Mouse (Mus musculus): ENCODE measurements at regions not wholly inside any gene's neighbourhood (a gene's known extent, or its start where the extent isn't known, plus 50 kb on each side); places are given as distances from the start of the nearest gene placed in this dataset.

DNA sequence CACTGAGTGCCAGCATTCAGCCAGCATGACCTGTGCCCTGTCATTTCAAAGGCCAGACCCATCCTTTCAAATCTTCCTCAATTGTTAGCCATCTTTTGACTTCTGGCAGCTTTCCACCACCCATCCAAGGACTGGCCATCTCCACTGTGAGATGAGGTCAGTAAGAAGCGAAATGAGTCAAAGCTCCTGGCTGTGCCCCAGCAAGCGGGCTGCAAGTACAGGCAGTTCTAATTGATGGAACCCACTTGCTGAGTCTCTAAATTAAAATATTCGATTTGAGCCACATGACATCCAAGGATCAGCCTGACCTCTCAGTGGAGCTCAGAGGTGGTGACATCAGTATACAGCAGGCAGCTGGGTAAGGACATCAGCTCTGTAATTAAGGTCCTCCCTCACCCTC lies 307.8 kb upstream of the Lmcd1 start:
- Histone ChIP-seq H3K4me1 (ENCODE audit: control insufficient read depth, insufficient read depth, low read length) (no peaks in the 10 kb centered on the region), H3K27ac (ENCODE audit: insufficient read depth, low read length) (no peak overlapping the region), H3K4me3 (ENCODE audit: insufficient read depth, low read length) (no peak overlapping the region)
- no peak for TF ChIP-seq POLR2A (IDR thresholded peaks at IDR 0.05; ENCODE audit: extremely low read depth, insufficient read depth, low read length)
- no peak for TF ChIP-seq CTCF (IDR thresholded peaks at IDR 0.05; ENCODE audit: extremely low read depth, insufficient read depth, low read length)

DNA sequence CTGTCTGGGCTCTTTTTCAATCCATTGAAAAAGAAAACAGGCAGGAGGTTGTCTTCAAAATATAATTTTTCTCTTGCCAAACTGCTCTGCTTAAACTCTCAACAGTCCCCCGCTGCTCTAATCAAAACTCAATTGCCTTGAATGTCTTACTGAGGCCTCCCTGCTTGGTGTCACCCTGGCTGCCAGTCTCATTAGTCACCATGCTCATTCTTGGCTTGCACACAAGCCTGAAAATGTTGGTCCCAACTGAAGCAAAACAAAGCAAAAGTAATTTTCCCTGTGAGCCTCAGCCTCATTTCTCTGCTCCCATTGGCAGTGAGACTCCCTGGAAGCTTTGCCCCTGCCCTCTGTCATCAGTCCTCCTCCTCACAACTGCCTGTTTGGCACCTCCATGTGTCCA lies 288.1 kb upstream of the Lmcd1 start:
- Histone ChIP-seq H3K27ac (ENCODE audit: insufficient read depth, low read length) (no peak overlapping the region), H3K4me3 (ENCODE audit: insufficient read depth, low read length) (no peak overlapping the region), H3K4me1 (ENCODE audit: control insufficient read depth, insufficient read depth, low read length) (no peaks in the 10 kb centered on the region)
- TF ChIP-seq CTCF (IDR thresholded peaks at IDR 0.05; ENCODE audit: extremely low read depth, insufficient read depth, low read length) (no peak), POLR2A (IDR thresholded peaks at IDR 0.05; ENCODE audit: extremely low read depth, insufficient read depth, low read length) (no peak)

DNA sequence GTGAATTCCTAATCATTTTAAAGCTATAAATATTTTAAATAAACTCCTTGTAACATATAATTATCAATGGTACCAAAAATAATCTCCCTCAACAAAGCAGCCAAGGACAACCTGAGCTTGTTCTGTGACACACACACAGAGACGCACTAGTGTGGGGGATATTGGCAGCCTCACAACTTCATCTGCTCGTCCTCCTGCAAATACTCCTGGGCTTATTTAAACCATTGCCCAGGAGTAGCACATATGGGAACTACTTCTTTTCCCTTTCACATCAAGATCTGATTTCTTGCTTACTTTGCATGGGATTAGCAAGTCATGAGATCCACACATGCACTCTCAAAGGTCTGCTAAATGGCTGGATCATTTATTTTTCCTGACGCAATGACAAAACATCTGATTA lies 277.7 kb upstream of the Lmcd1 start:
- TF ChIP-seq POLR2A (IDR thresholded peaks at IDR 0.05; ENCODE audit: extremely low read depth, insufficient read depth, low read length) (no peak), CTCF (IDR thresholded peaks at IDR 0.05; ENCODE audit: extremely low read depth, insufficient read depth, low read length) (no peak)
- no peak overlapping the region for H3K4me3 ChIP-seq (ENCODE audit: insufficient read depth, low read length)
- H3K4me1 ChIP-seq (ENCODE audit: control insufficient read depth, insufficient read depth, low read length): no peaks in the 10 kb centered on the region
- no peak overlapping the region for H3K27ac ChIP-seq (ENCODE audit: insufficient read depth, low read length)

DNA sequence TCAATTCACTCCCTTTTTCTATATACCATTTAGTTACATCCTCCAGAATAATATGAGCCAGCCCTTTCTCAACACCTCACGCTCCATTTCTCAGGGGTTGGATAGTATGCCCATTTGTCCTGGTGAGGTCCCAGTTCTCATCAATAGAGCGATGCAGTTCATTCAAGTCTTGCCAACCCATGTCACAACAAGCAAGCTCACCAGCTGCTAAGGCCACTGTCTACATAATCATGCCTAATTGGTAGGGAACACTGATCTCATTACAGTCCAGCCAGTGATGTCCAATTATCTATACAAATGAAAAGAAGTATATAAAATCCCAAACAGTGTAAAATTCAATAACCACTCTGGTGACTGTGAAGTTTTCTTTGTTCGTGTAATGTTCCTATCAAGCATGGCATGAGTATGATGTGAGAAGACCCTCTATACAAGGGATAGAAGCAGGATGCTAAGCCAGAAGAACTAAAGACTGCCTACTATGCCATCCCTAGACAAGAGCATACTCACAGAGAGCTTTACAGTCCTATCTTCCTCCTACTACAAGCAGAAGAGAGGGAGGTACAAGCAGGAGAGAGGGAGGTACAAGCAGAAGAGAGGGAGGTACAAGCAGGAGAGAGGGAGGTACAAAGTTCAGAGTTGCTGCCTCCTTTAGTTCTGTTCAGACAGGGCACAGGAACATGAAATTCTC lies 269.6 kb upstream of the Lmcd1 start:
- TF ChIP-seq CTCF (IDR thresholded peaks at IDR 0.05; ENCODE audit: extremely low read depth, insufficient read depth, low read length) (no peak), POLR2A (IDR thresholded peaks at IDR 0.05; ENCODE audit: extremely low read depth, insufficient read depth, low read length) (no peak)
- Histone ChIP-seq H3K27ac (ENCODE audit: insufficient read depth, low read length) (no peak overlapping the region), H3K4me3 (ENCODE audit: insufficient read depth, low read length) (no peak overlapping the region), H3K4me1 (ENCODE audit: control insufficient read depth, insufficient read depth, low read length) (no peaks in the 10 kb centered on the region)

DNA sequence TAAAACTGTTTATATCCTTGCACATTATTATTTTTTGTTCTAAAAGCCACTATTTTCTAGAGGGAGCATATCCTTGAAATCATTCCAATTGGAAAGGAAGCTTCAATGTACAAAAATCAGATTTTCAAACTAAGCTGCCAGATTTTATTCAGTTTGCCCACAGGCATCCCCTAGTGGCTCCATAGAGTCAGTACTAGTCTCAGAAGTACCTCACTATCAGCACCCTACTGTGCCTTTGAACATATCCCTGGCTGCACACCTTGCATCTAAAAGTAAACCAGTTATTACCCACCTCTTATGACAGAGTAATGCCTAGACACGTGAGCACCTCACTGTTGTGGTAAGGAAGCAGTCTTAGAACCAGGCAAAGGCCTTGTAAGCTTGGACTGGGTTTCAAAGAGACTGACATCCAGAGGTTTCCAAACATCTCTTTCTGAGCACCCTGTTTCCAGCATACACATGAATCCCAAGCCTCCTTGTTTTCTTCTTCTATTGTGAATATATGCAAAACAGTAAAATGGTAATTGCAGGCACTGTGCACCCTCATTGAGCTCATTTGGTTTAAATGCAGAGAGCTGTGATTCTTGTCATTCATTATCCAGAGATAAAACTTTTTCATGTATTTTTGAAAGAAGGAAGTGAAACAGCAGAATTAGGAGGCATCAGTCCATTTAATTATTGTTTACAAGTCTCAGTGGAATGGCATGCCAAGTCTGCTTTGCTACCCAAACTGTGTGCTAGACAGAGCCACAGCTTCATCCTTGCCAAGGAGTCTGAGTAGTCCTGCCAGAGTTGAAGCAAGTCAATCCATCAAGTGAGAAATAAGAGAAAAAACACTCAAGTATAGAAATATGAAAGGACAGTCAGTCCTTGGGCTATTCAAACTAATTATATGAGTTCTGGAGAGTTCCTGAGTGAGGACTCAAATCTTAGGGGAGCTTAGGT lies 247.0 kb upstream of the Lmcd1 start:
- H3K4me3 ChIP-seq (ENCODE audit: insufficient read depth, low read length): no peak overlapping the region
- H3K27ac ChIP-seq (ENCODE audit: insufficient read depth, low read length): no peak overlapping the region
- H3K4me1 ChIP-seq (ENCODE audit: control insufficient read depth, insufficient read depth, low read length): no peaks in the 10 kb centered on the region; the same call in 1 of the 2 replicates
- TF ChIP-seq CTCF (IDR thresholded peaks at IDR 0.05; ENCODE audit: extremely low read depth, insufficient read depth, low read length) (peak; percentile 45; the same call in 1 of the 2 replicates), POLR2A (IDR thresholded peaks at IDR 0.05; ENCODE audit: extremely low read depth, insufficient read depth, low read length) (no peak)

DNA sequence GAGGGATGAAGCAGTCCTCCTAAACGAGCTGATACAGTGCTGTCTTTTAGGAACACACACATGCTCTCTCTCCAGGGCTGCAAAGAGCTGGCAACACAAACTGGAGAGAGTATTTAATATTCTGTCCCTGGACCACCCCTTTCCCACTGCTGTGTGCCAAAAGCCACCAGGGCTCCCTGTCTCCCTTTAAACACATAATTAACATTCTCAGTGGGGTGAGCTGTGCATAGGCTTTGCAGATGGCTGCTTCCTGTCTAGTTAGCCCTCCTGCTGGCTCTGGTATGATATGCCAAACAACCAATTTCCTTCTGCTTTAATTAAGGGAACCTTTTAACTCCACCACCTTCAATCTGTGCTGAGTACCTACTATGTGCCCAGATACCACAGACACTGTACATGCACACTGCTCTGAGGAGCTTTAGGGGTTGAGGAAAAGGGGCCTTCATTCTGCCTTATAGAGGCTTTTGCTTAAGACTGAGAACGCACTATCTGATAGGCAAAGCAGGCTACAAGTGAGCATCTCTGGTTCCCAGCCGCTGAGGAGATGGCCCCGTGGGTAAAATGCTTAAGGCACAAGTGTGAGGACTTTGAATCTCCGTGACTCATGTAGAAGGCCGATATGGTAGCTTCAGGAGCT lies 222.9 kb upstream of the Lmcd1 start:
- H3K4me3 ChIP-seq (ENCODE audit: insufficient read depth, low read length): no peak overlapping the region
- no peak overlapping the region for H3K27ac ChIP-seq (ENCODE audit: insufficient read depth, low read length)
- TF ChIP-seq CTCF (IDR thresholded peaks at IDR 0.05; ENCODE audit: extremely low read depth, insufficient read depth, low read length): no peak
- no peak for TF ChIP-seq POLR2A (IDR thresholded peaks at IDR 0.05; ENCODE audit: extremely low read depth, insufficient read depth, low read length)
- H3K4me1 ChIP-seq (ENCODE audit: control insufficient read depth, insufficient read depth, low read length): no peaks in the 10 kb centered on the region

DNA sequence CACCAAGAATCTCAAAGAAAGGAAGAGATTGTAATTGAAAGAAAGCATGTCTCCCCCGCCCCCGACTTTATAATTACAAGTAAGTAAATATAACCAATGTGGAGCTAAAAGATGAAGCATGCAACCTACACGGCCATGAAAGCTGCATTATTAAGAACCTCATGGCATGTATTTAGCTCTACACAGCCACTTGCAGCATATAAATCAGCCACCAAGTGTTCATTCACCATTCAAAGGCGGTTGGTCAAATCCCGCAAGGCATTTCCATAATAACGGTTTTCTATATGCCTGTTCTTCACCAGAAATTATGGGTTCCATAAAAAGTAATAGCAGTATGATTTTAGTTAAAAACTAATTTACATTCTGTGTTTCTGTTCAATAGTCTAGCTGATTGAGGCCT lies 221.4 kb upstream of the Lmcd1 start:
- Histone ChIP-seq H3K27ac (ENCODE audit: insufficient read depth, low read length) (no peak overlapping the region), H3K4me1 (ENCODE audit: control insufficient read depth, insufficient read depth, low read length) (no peaks in the 10 kb centered on the region), H3K4me3 (ENCODE audit: insufficient read depth, low read length) (no peak overlapping the region)
- no peak for TF ChIP-seq CTCF (IDR thresholded peaks at IDR 0.05; ENCODE audit: extremely low read depth, insufficient read depth, low read length)
- TF ChIP-seq POLR2A (IDR thresholded peaks at IDR 0.05; ENCODE audit: extremely low read depth, insufficient read depth, low read length): no peak

DNA sequence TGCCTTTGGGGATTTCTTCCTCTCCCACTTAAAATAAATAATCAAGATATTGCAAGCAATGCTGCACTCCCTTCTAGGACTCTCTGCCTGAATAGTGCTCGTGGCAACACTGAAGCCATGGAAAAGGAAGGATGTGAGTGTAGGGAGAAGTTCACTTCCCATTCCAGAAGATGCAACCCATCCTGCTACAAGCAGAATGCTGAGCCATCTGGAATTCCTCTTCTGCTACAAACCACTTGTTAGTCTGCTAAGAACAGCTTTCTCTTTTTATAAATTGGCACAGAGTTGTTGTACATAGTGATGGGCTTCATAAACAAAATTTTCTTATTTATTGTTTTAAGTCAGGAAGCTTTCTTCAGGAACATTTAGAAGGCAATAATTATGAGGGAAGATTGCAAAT lies 215.7 kb upstream of the Lmcd1 start:
- Histone ChIP-seq H3K4me1 (ENCODE audit: control insufficient read depth, insufficient read depth, low read length) (no peaks in the 10 kb centered on the region), H3K4me3 (ENCODE audit: insufficient read depth, low read length) (no peak overlapping the region), H3K27ac (ENCODE audit: insufficient read depth, low read length) (no peak overlapping the region)
- TF ChIP-seq CTCF (IDR thresholded peaks at IDR 0.05; ENCODE audit: extremely low read depth, insufficient read depth, low read length) (no peak), POLR2A (IDR thresholded peaks at IDR 0.05; ENCODE audit: extremely low read depth, insufficient read depth, low read length) (no peak)

DNA sequence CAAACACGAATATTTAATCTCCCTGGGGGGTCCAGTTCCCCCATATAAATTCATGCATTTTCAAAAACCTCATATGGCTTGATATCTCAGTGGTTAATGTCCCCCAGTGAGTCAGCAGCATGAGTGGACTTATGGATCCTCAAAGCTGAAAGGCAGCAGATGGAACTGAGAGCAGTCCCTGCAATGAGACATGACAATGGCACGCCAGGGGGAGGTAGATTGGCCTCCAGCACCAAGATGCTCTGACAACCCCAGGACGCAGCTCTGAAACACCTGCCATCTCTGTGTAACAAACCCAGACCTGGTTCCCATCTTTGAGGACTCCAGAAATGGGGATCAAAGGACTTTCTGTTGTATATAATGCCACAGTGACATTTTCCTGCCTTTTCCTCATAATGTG lies 210.6 kb upstream of the Lmcd1 start:
- no peak overlapping the region for H3K4me3 ChIP-seq (ENCODE audit: insufficient read depth, low read length)
- TF ChIP-seq CTCF (IDR thresholded peaks at IDR 0.05; ENCODE audit: extremely low read depth, insufficient read depth, low read length) (no peak), POLR2A (IDR thresholded peaks at IDR 0.05; ENCODE audit: extremely low read depth, insufficient read depth, low read length) (no peak)
- no peaks in the 10 kb centered on the region for H3K4me1 ChIP-seq (ENCODE audit: control insufficient read depth, insufficient read depth, low read length)
- H3K27ac ChIP-seq (ENCODE audit: insufficient read depth, low read length): no peak overlapping the region
